Mouse (Mus musculus): ENCODE data around the gene Zfp949. TPM values are rescaled to one million over a fixed set of nuclear protein-coding genes. Genes with fewer than 3 reads are reported as not detected.
"Not testable (repeated sequence)": the region's sequence is repeated elsewhere in the genome, so short reads cannot be mapped to it uniquely, and the experiment has no call there.

Zfp949 gene
- total RNA-seq, 2 experiments from 2014 or later, result 7.1 to 7.2 TPM

GRCm38 (mm10) chr9:88539546-88540224 is 8.1 kb upstream of the Zfp949 start:
- intact Hi-C loops (cut with DNase I), result loop anchor here (10.0 kb wide), 1 partner anchor 175 kb away; no protein-coding TSS in a partner anchor
- no peak for DNase-seq

- intact Hi-C loops (cut with DNase I), result loop anchor here (10.0 kb wide), 1 partner anchor 172 kb away; no protein-coding TSS in a partner anchor
- peak; percentile 21 to 55 for DNase-seq
Measured at GRCm38 (mm10) chr9:88542816-88543215, 5.0 kb upstream of the Zfp949 start.

DNA sequence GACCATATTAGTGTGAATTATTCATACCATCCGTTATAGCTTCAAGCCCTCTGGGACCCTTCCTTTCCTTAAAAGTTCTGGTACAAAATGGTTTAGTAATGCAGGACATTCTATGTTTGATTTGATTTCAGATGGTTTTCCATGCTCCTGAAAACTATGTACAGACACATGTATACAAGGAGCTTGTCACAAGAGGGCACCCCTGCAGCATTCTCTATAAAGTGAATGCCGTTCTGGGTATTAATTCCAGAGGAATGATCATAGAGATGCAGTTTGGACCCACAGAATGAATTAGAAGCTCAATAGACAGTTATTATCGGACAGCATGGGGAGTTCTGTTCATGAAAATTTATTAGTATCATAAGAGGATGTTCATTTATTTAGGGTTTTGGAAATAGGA is 2.3 kb upstream of the Zfp949 start:
- intact Hi-C loops (cut with DNase I), result loop anchor here (2.0 to 10.0 kb wide), 2 partner anchors 169 to 305 kb away; no protein-coding TSS in a partner anchor
- DNase-seq, result peak; percentile 18 to 30

DNA sequence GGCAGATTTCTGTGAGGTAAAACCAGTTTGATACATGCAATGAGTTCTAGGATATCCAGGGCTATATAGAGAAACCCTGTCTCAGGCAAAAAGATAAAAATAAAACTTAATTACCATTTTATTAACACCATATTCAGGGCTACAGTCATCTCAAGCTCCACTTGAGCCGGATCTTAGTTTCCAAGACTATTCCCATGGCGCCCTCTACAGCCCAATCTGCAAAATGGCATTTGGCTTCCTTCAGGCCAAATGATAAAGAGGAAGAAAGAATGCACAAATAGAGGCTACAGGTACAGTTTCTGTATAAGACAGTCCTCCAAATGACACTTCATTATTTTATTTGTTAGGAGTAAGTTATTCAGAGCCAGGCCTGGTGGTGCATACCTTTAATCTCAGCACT is 1.7 kb upstream of the Zfp949 start:
- intact Hi-C loops (cut with DNase I), result loop anchor here (1.0 to 10.0 kb wide), 4 partner anchors 23 to 169 kb away; no protein-coding TSS in a partner anchor

GRCm38 (mm10) chr9:88546657-88547056 is 1.2 kb upstream of the Zfp949 start:
- intact Hi-C loops (cut with DNase I), result loop anchor here (1.0 to 10.0 kb wide), 4 partner anchors 23 to 168 kb away; no protein-coding TSS in a partner anchor
- no peak for DNase-seq

More for the DNA sequence above, 1.7 kb upstream of the Zfp949 start:
- peak; percentile 61 to 72 for DNase-seq

DNA sequence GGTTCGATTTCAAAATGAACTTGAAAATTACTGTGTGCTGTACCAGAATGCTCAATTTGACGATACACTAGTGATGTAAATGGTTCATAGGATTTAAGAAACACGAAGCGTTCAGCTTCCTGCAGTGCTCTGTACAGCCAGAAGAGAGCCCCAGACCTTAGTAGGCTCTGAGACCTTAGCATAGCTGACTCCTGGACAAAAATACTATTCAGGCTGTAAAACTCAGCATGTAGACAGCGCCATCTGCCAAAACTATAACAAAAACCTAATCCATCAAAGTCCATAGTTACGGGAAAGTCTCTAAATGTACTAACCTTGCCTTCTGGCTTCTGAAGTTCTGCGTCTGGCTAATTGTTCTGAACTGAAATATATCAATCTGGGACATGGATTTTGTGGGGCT is 550 bp upstream of the Zfp949 start:
- intact Hi-C loops (cut with DNase I), result loop anchor here (2.0 to 10.0 kb wide), 3 partner anchors 66 to 168 kb away; no protein-coding TSS in a partner anchor
- peak; percentile 47 to 48 for DNase-seq

- intact Hi-C loops (cut with DNase I), result loop anchor here (10.0 kb wide), 1 partner anchor 166 kb away; no protein-coding TSS in a partner anchor
- no peak for DNase-seq
Measured at GRCm38 (mm10) chr9:88548614-88548945, 760 bp downstream of the Zfp949 start.

DNA sequence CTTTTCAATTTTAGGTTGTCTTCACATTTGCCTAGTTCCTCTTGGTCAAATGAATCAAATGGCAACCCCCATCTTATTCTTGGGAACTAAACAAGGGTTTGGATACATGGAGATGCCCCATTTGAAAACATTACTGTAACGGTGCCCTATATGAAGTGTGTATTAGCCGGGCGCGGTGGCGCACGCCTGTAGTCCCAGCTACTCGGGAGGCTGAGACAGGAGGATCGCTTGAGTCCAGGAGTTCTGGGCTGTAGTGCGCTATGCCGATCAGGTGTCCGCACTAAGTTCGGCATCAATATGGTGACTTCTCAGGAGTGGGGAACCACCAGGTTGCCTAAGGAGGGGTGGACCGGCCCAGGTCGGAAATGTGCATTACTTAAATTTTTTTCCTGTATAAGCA is 5.3 kb downstream of the Zfp949 start:
- intact Hi-C loops (cut with DNase I), result no loop called here
- no peak for DNase-seq

DNA sequence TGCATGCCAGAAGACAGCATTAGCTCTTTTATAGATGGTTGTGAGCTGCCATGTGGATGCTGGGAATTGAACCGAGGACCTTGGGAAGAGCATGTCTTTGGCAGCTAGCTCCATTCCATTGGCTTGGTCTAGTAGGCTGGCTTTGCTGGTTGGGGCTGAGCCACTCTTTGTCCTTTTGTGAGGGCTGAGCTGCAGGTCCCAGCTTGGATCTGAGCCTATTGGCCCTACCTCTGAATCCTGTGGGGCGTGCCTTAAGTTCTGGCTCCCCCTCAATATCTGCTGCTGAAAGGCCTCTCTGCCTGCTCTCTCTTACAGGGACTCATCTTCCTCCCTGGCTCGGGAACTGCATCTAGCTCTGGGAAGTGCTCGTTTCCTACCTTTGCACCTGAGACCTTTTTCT is 10.3 kb downstream of the Zfp949 start:
- no peak for DNase-seq
- intact Hi-C loops (cut with DNase I), result no loop called here

- DNase-seq; intact Hi-C loops (cut with DNase I): not testable (repeated sequence)
Measured at GRCm38 (mm10) chr9:88561476-88561875, 13.7 kb downstream of the Zfp949 start.

DNA sequence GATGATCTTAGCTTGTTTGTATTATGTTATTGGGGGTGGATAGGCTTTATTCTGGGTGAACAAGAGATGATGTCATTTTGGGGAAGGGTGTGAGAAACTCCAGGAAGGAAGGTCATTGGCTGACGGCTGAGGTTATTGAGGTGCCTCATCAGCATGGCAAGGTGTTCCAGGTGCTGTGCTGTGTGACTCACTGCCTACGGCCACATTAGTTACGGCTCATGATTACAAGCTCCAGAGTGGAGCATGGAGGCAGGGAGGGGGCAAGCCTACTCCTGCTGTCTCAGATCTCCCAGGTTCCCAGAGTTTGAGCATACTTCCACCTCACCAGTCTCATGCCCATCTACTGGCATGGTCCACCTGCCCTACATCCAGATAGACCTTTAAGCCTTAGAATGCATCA is 22.7 kb downstream of the Zfp949 start:
- intact Hi-C loops (cut with DNase I), result not testable (repeated sequence)

GRCm38 (mm10) chr9:88580591-88580990 is 32.8 kb downstream of the Zfp949 start, which contains the start of gene Trim43a:
TSS of gene Trim43a (plus strand) at chr9:88580891.
- DNase-seq; intact Hi-C loops (cut with DNase I): not testable (repeated sequence)

More for the DNA sequence above, 22.7 kb downstream of the Zfp949 start:
- not testable (repeated sequence) for DNase-seq

GRCm38 (mm10) chr9:88593708-88594107 is 45.9 kb downstream of the Zfp949 start:
- DNase-seq; intact Hi-C loops (cut with DNase I): not testable (repeated sequence)

DNA sequence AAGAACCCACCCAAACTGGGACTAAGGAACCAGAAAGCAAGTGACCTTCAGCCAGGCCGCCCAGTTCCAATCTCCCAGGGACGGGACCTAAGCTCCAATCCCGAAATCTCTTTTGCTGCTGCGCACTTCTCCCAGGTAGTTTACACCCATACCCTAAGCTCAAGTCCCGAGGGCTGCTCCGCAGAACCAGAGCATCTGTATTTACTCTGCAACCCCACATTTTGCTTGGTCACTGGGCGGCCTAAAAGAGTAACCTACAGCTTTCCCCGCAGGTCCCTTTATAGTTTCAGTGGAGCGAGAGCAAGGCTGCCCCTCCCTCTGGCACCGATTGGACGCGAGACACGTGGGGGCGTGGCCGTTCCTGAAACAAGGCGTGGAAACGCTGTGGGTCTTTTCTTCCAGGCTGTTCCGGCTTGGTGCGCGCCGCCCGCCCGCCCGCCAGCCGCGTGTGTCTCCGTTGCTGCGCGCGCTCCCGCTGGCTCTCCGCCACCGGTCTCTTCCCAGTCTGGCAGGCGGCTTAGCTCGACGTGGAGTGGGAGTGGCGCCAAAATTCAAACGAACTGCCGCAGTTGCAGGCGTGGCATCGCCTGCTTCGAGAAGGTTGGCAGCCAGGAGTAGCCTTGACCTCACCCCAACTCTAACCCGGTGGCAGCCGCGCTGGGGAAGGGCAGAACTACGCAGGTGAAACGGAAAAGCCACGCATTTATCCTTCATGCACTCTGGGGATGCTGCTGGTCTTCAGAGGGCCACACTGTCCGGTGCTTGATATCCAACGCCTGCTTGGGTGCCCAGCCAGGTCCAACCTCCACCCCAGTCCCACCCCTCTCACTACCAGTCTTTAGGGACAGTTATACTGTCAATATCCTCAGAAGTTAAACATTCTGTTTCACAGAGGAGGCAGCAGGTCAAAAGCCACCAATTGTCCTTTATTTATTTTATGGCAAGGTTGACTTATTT is 51.7 kb downstream of the Zfp949 start:
- intact Hi-C loops (cut with DNase I), result not testable (repeated sequence)
- DNase-seq, result peak; percentile 100

Other genes with a start within 250 kb of the Zfp949 start
- gene Nt5e, start 220.8 kb upstream of the Zfp949 start, total RNA-seq (2021), result 10 to 100 TPM; 11.6 to 12.5 TPM
- 10 to 100 TPM; 32.1 to 32.5 TPM for gene Snx14, start 109.1 kb upstream of the Zfp949 start, total RNA-seq (2021)
- gene Gm20537, start 91.4 kb upstream of the Zfp949 start, total RNA-seq (2021), result 1 to 10 TPM in 1 of 2 experiments, under 1 TPM in 1; 0.45 to 1.1 TPM
- gene Syncrip, start 65.4 kb upstream of the Zfp949 start, total RNA-seq (2021), result 10 to 100 TPM; 79.1 to 80.1 TPM
- gene Trim43a, start 32.9 kb downstream of the Zfp949 start, total RNA-seq (2021), result under 1 TPM in 1 of 2 experiments, not detected in 1; 0.15 TPM
- 10 to 100 TPM; 17.0 to 25.2 TPM for gene Mthfsl, start 172.3 kb downstream of the Zfp949 start, total RNA-seq (2021)
- gene Bcl2a1d, start 183.9 kb downstream of the Zfp949 start, total RNA-seq (2021), result under 1 TPM; 0.52 to 0.60 TPM